Mouse (Mus musculus) right cerebral cortex, postnatal 10 days (tissue): ENCODE results near the gene Gm44790.
"Not testable (repeated sequence)": the region's sequence is repeated elsewhere in the genome, so short reads cannot be mapped to it uniquely, and the experiment has no call there.

Experiments used
- DNase-seq, 2 experiments: peaks; one replicate each; pipeline ENCODE4 v3.0.0; 2021; ENCODE audit warnings: low spot score in 2 of 2

Gene Gm44790

DNA sequence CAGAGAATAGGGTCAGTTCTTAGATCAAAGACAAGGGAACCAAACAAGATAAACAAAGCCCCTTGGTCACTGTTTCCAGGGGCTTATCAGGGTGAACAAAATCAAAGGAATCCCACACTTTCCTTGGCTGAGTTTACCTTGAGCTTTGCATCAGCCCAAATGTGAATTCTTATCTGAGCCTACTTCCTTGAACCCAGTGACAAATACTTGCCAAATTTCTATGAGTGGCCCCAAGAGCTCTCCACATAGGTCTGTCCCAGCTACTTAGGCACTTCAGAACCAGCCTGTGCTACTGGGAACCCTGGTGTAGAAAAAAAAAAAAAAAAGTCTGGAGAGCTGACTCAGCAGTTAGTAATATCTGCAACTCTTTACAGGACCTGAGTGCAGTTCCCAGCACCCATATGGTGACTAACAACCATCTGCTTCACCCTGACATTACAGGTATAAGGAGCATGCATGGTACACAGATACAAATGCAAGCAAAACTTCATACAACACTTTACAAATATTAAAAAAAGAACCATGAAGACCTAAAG is 48.3 kb downstream of the Gm44790 start:
- DNase-seq, result no peak

DNA sequence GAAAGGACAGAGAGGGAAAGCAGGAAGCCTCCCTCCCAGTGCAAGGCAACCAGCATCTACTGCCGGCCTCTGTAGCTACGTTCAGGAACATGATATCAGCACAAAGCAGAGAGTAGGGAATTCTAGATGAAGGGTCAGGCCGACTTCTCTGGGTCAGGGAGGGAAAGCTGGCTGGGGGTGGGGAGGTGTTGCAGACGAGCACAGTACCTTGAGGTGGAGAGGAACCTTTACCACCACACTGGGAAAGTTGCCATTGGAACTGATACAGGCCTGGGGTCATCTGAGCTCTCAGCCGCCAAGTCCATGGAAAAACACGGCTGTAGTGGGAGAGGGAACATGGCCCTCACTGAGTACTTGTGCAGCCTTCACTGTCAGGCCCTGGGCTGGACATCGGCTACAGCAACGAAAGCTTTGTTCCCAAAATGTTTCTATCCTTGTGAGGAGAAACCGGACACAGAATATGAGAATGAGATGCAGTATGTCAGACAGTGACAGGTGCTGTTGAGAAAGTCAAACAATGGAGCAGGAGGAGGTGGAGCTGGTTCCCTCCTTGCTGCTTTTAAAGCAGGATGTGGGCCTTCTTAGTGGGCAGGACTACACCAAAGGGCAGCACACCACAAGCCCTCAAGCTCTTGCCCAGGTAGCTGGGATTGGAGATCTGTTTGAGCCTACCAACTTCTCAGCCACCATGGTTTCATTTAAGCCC is 49.2 kb downstream of the Gm44790 start:
- no peak for DNase-seq

DNA sequence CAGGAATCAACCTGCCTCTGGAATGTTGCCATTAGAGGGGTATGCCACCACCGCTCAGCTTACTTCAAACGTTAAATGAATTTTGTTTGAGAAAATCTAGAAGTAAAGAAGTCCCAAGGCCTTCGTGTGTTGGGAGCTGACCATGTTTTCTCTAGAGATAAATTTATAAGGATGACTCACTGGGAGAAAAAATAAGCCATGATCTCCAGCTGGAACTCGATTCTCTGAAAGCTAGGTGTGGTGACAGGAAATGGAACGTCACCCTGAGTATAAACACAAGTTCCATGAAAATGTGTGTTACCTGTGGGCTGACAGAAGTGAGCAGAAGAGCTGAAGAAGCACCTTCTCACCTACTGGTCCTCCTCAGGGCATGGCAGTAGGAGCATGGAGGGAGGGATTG is 50.5 kb downstream of the Gm44790 start:
- DNase-seq, result no peak

GRCm38 (mm10) chr6:86479311-86479710 is 52.9 kb downstream of the Gm44790 start:
- no peak for DNase-seq

- no peak for DNase-seq
Observed at GRCm38 (mm10) chr6:86479816-86480188, 53.3 kb downstream of the Gm44790 start.

DNA sequence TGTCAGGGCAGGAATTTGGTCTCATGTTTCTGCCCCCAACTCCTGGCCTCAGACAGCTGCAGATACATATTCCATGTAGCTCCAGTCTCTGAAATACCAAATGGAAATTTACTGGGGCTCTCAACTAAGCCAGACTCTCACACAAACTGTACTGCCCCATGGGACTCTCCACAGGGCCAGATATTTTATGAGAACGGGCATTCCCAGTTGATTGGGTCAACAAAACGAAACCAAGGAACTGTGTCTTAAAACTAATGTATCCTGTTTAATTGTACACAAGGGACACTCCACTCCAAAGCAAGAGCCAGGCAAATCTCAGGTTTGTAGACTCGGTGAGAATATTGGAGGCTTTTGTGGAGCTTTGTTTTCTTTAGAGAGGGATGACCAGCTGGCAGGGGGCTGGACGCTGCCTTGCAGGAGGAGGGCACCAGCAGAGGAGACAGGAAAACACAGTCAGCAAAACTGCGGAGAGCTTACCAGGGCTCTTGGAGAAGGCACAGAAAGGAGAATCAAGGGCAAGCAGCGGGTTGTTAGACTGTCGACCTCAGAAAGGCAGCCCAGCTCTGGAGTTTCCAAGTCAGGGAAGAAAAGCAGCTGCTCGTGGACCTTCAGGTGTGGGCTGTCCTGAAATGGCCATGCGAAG is 53.9 kb downstream of the Gm44790 start:
- peak in 1 of 2 experiments; percentile 41 for DNase-seq

DNA sequence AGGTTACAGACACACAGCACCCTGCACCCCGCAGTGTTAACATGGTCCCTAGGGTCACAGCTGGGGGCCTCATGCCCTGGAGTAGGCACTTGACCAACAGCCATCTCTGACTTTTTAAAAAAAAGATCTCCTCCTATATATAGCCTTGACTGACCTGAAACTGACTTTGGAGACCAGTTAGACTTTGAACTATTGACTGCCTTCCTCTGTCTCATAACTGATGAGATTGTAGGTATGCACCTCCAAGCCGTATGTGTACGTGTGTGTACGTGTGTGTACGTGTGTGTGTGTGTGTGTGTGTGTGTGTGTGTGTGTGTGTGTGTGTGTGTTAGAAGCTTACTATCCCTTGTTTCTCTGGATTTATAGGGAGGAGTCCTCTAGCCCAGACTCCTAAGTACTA is 55.4 kb downstream of the Gm44790 start:
- DNase-seq, result no peak

- no peak for DNase-seq
Observed at GRCm38 (mm10) chr6:86485943-86486640, 59.6 kb downstream of the Gm44790 start.

DNA sequence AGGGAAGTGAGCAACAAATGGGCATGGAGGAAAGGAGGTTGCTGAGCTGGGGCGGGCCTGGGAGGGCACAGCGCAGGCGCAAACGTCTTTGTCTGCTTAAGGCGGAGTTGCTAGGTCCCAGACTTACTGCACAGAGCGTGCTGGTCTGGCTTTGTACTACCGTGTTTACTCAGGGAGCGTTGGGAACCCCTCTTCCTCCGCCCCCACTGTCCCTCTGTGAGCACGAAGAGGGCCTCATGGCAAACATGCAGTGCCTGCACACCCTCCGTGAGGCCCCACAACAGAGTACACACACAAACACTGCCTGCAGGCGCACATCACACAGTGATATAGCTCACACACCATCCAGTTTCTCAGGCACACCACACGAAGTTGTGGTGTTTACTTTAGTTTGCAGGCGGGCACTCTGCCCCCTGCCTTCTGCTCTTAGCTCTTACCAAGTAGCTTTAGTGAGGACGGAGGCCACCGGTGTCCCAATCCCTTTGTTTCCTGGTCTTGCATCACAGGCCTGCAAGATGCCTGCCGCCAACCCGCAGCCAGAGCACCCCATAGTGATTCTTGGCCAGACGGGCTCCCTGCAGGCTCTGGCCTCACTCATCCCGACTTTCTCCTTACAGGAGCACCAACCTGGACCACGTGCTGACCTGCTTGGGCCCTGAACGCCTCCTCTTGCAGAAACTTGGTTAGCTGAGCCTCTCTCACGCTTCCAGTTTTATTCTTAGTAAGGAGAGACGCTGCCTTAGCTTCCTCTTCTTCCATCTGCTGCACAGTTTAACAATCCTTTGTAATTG is 61.1 kb downstream of the Gm44790 start:
- peak; percentile 85 to 87 for DNase-seq

DNA sequence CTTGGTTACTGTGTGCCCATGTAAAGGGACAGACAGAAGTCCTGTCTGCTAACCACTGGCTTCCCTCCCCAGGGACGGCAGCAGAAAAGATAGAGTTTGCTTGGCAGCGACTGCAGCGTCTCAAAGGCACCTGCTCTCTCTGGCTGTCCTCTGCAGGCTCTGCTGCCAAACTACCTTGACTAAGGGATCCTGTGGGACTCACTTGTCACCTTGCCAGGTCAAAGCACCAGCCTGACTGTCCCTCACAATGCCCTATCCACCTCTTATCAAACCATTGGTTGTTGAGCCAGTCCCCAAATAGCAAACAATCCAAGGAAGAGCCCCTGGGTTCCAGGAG is 61.7 kb downstream of the Gm44790 start:
- peak in 1 of 2 experiments; percentile 35 for DNase-seq

DNA sequence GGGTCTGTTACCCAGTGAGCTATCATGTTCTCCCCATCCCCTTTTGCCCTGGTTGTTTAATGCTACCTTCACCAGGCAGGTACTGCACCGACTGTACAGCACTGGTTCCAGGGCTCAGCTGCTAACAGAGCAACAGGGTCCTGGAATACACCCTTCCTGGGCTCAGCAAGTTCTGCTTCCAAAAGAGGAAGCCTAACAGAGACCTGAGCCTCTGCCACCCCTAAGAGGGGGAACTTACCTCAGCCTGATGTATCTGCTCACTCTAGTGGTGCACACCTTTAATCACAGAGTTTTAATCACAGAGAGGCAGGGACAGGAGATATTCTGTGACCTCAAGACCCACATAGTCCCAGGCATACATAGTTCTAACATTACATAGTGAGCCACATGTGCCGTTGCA is 63.5 kb downstream of the Gm44790 start:
- no peak for DNase-seq

DNA sequence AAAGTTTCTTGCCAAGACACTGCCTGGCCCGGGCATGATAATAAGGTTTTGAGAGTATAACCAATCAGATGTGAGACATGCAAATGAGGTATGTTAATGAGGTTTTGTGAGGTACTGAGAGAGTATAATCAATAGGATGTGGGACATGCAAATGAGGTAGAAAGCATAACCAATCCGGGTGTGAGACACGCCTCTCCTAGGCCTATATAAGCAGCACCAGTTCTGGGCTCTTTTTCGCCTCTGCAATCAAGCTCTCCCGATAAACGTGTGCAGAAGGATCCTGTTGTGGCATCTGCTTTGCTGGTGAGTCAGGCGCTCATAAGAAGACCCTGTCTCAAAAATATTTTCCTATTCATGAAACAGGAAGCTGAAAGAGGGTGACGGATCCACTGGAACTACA is 64.0 kb downstream of the Gm44790 start:
- DNase-seq, result not testable (repeated sequence)

DNA sequence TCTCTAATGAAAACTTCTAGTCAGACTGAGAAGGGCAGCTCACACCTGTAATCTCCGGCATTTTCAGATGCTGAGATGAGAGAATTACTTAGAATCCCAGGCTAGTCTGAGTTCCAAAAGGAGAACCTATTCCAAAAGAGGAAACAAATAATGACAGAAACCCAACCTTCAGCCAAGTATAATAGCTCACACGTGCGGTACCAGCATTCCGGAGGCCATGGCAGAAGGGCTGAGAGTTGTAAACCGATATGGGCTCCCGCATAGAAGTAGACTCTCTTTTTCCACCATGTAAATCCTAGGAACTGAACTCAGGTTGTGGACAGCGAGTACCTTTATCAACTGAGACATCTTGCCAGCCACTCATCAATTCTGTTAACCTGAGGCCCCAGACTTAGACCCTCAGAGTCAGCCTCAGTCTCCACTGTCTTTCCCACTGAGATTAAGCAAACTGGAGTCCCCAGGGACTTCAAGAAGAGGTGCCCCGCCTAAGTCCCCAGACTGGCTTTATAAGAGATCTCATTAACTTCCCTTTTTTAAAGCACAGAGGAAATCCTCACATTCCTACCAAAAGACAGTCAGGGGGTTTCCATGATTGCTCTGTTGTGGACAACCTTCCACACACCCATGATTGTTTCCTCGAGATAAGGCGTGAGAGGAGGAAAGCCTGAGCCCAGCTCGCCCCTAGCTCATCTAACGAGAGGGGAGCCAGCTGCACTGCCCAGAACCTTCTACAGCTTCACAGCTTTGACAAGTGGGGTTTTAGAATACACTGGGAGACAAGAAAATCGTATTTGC is 67.2 kb downstream of the Gm44790 start:
- no peak for DNase-seq

DNA sequence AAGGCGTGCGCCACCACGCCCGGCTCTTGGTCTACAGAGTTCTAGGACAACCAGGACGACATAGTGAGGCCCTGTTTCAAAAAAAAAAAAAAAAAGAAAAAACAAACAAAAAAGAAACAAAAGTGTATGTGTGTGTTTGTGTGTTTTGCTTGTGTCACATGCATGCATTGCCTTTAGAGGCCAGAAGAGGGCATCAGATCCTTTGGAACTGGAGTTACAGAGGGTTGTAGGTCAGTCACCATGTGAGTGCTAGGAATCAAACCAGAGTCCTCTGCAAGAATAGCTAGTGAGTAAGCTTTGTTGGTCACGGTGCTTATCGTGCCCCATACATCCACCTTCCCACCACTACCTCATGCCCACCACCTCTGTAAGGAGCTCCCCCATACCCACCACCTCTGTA is 68.3 kb downstream of the Gm44790 start:
- DNase-seq, result no peak
